Mouse (Mus musculus) liver, postnatal 0 days (tissue): ENCODE results near the gene Chd6.

Source experiments
- CTCF ChIP-seq: sonication (generic); IDR thresholded peaks from 2 replicates; pipeline ENCODE4 v1.5.1; 2016; ENCODE audit warnings: antibody characterized with exemption, low read depth
- EP300 ChIP-seq: IDR thresholded peaks from 2 replicates; pipeline ENCODE4 v1.6.1; 2016; ENCODE audit warnings: antibody characterized with exemption, low read depth, mild to moderate bottlenecking

DNA sequence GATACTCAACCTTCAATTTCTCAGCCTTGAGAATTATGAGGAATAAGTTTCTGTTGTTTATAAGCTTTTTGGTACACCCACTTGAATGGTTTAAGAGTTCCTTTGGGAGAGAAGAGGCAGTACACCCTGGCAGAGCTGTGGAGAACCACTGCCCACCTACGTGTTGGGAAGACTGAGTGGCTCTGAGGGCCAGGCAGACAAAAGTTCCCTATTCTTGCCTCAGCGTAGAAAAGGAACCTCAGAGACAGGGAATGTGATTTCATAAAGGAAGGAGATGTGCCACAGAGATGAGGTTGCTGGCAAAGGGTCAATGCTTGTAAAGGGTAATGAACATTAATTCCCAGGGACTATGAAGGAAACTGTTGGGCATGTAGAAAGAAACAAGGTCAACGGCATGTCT lies 154.3 kb downstream of the Chd6 start:
- TF ChIP-seq CTCF, result no peak
- no peak for TF ChIP-seq EP300
